Comparison of ENCODE assay signal across 8 mouse cellular contexts in genomic region chr4:155065970-155066833, GRCm38 (mm10). TPM values are rescaled to one million over a fixed set of nuclear protein-coding genes. Genes with fewer than 3 reads are reported as not detected.
DNase-seq lines count a peak whose midpoint lies in the region; ATAC-seq and TF ChIP-seq lines count a peak whose summit lies in the region.

No protein-coding gene starts in this region.

- H3K27ac ChIP-seq in hindbrain, embryonic 10.5 days = peak overlapping the region; percentile 90
- peak overlapping the region; percentile 87 for H3K27ac ChIP-seq in lung, postnatal 0 days (ENCODE audit: low read length)

- 5% methylated on average over 15 of the region's 15 CpGs for WGBS in hindbrain, embryonic 10.5 days
- 3% methylated on average over 15 of the region's 15 CpGs for WGBS in lung, postnatal 0 days

- peak overlapping the region; percentile 79 for H3K4me3 ChIP-seq in hindbrain, embryonic 10.5 days
- peak overlapping the region; percentile 58; the same call in 1 of the 2 replicates for H3K4me3 ChIP-seq in lung, postnatal 0 days (ENCODE audit: low read depth, low read length)

- TF ChIP-seq EP300 in lung, postnatal 0 days (IDR thresholded peaks at IDR 0.05) = 0 out of 2 replicates have a peak, but pooled peaks have one; percentile 9

- H3K9ac ChIP-seq in lung, postnatal 0 days (replicated peaks; ENCODE audit: low read depth) = no peak overlapping the region; the same call in 1 of the 2 replicates

- peaks cover 3% of the 10 kb centered on the region; the same call in 1 of the 2 replicates for H3K27me3 ChIP-seq in hindbrain, embryonic 10.5 days (ENCODE audit: insufficient read depth, poor library complexity, severe bottlenecking)
- H3K27me3 ChIP-seq in lung, postnatal 0 days (replicated peaks; ENCODE audit: insufficient read depth, low read length) = no peaks in the 10 kb centered on the region

- TF ChIP-seq CTCF in lung, postnatal 0 days (IDR thresholded peaks at IDR 0.05) = peak; percentile 93

- ATAC-seq in lung, postnatal 0 days = peak; percentile 51

- H3K4me1 ChIP-seq in hindbrain, embryonic 10.5 days (replicated peaks) = peaks cover 54% of the 10 kb centered on the region
- H3K4me1 ChIP-seq in lung, postnatal 0 days (ENCODE audit: insufficient read depth, low read depth, low read length) = peaks cover 6% of the 10 kb centered on the region

- no peaks in the 10 kb centered on the region for H3K9me3 ChIP-seq in hindbrain, embryonic 10.5 days
- no peaks in the 10 kb centered on the region for H3K9me3 ChIP-seq in lung, postnatal 0 days (ENCODE audit: low read length)

- DNase-seq in MN1 (ENCODE audit: low spot score) = peak; percentile 95
- DNase-seq in cerebellum, adult 8-10 months = peak; percentile 93
- DNase-seq in forelimb bud, embryonic 11.5 days (ENCODE audit: low read depth, low spot score) = peak; percentile 96
- DNase-seq in hindbrain, embryonic 10.5 days (ENCODE audit: low spot score) = peak; percentile 94
- DNase-seq in layer of hippocampus, adult 9-11 months = peak; percentile 88
- peak; percentile 93 for DNase-seq in lung, postnatal 0 days (ENCODE audit: low spot score)
- peak; percentile 87 for DNase-seq in ovary, postnatal 14 days (ENCODE audit: low spot score)
- DNase-seq in thymus, postnatal 14 days = peak; percentile 84

- peaks cover 29% of the 10 kb centered on the region for H3K36me3 ChIP-seq in hindbrain, embryonic 10.5 days
- peaks cover 9% of the 10 kb centered on the region for H3K36me3 ChIP-seq in lung, postnatal 0 days (ENCODE audit: insufficient read depth, low read length)

- H3K4me2 ChIP-seq in lung, postnatal 0 days (replicated peaks; ENCODE audit: low read depth, low read length) = peak overlapping the region; percentile 87

RNA-seq across cellular contexts. Expression of gene Pex10, which starts 0.6 kb away (rescaled TPM):
- polyA plus RNA-seq in hindbrain, embryonic 10.5 days (2016; fragmentation: Nextera tagmentation; extraction: Ambion mirVana) = 19.9 and 21.4 TPM in 2 replicates
- 17.5 and 19.4 TPM in 2 replicates for polyA plus RNA-seq in lung, postnatal 0 days (2015; fragmentation: Nextera tagmentation; extraction: Ambion mirVana)

RNA-seq across cellular contexts. Expression of gene Plch2, which starts 9.6 kb away (rescaled TPM):
- 2.1 and 2.6 TPM in 2 replicates for polyA plus RNA-seq in hindbrain, embryonic 10.5 days (2016; fragmentation: Nextera tagmentation; extraction: Ambion mirVana)
- polyA plus RNA-seq in lung, postnatal 0 days (2015; fragmentation: Nextera tagmentation; extraction: Ambion mirVana) = 4.6 and 5.5 TPM in 2 replicates

RNA-seq across cellular contexts. Expression of gene Rer1, which starts 20.0 kb away (rescaled TPM):
- polyA plus RNA-seq in hindbrain, embryonic 10.5 days (2016; fragmentation: Nextera tagmentation; extraction: Ambion mirVana) = 138 and 144 TPM in 2 replicates
- polyA plus RNA-seq in lung, postnatal 0 days (2015; fragmentation: Nextera tagmentation; extraction: Ambion mirVana) = 156 and 157 TPM in 2 replicates

RNA-seq across cellular contexts. Expression of gene Morn1, which starts 20.2 kb away (rescaled TPM):
- 4.4 and 6.0 TPM in 2 replicates for polyA plus RNA-seq in hindbrain, embryonic 10.5 days (2016; fragmentation: Nextera tagmentation; extraction: Ambion mirVana)
- polyA plus RNA-seq in lung, postnatal 0 days (2015; fragmentation: Nextera tagmentation; extraction: Ambion mirVana) = 6.2 and 9.4 TPM in 2 replicates

Comparison
In these comparisons a context has a peak if more than half of its experiments do, and no peak if none do; other contexts are left out.
1. Peak in every context shown above with its lines: DNase-seq, ATAC-seq, H3K4me3 ChIP-seq and H3K27ac ChIP-seq.